Mouse (Mus musculus) forebrain, embryonic 16.5 days (tissue): ENCODE measurements around the gene Fmnl1. TPM values are rescaled to one million over a fixed set of nuclear protein-coding genes. Genes with fewer than 3 reads are reported as not detected.

Source experiments
- ATAC-seq: fragments of 200-750 bp; cut with Nextera tagmentation; 2 replicates; pipeline ENCODE4 v1.8.0; 2017; ENCODE audit warnings: mild to moderate bottlenecking, moderate library complexity
- H3K27ac ChIP-seq: fragments of 300-500 bp; sonication (generic); 2 replicates; pipeline ENCODE4 v1.5.1; 2014; ENCODE audit warnings: low read length, control low read depth
- H3K27me3 ChIP-seq: fragments of 300-500 bp; sonication (generic); replicated peaks from 2 replicates; pipeline ENCODE4 v1.6.1; 2014; ENCODE audit warnings: low read length; ENCODE audit not compliant: control insufficient read depth, insufficient read depth
- H3K36me3 ChIP-seq: fragments of 300-500 bp; sonication (generic); 2 replicates; pipeline ENCODE4 v1.6.1; 2014; ENCODE audit not compliant: control insufficient read depth, insufficient read depth
- H3K4me1 ChIP-seq: fragments of 300-500 bp; sonication (generic); replicated peaks from 2 replicates; pipeline ENCODE4 v1.6.1; 2014; ENCODE audit warnings: low read length; ENCODE audit not compliant: control insufficient read depth, insufficient read depth
- H3K4me2 ChIP-seq: fragments of 300-500 bp; sonication (generic); 2 replicates; pipeline ENCODE4 v1.6.1; 2014; ENCODE audit warnings: mild to moderate bottlenecking, low read length, control low read depth
- H3K4me3 ChIP-seq: fragments of 300-500 bp; sonication (generic); replicated peaks from 2 replicates; pipeline ENCODE4 v1.5.1; 2014; ENCODE audit warnings: mild to moderate bottlenecking, low read length, control low read depth
- H3K9ac ChIP-seq: fragments of 300-500 bp; sonication (generic); replicated peaks from 2 replicates; pipeline ENCODE4 v1.6.1; 2014; ENCODE audit warnings: low read depth, low read length, control low read depth
- H3K9me3 ChIP-seq: fragments of 300-500 bp; sonication (generic); 2 replicates; pipeline ENCODE4 v1.6.1; 2016; ENCODE audit warnings: low read length; ENCODE audit not compliant: control insufficient read depth
- WGBS: fragments of 180-500 bp; shearing (Covaris S2); extraction: QIAGEN DNeasy Blood & Tissue Kit; methylation state at CpG from one replicate; pipeline ENCODE4 v1.1.7; 2014; 5-methylcytosine and 5-hydroxymethylcytosine counted together
- polyA plus RNA-seq: library from polyadenylated mRNA; unstranded; fragments of >200 nt; fragmentation: Nextera tagmentation; extraction: Ambion mirVana; gene quantifications from 2 replicates; pipeline ENCODE4 v1.2.1, GENCODE M21; 2015

Fmnl1 gene
- polyA plus RNA-seq, 1 experiment from 2014 or later = 6.7 TPM

- Histone ChIP-seq H3K36me3 (peaks cover 5% of the 10 kb centered on the region), H3K27me3 (no peaks in the 10 kb centered on the region), H3K27ac (peak overlapping the region; percentile 1; the same call in 1 of the 2 replicates), H3K4me1 (peaks cover 14% of the 10 kb centered on the region), H3K4me3 (no peak overlapping the region), H3K9ac (no peak overlapping the region), H3K4me2 (no peak overlapping the region), H3K9me3 (no peaks in the 10 kb centered on the region)
- ATAC-seq = no peak
- WGBS = 58% methylated on average over 6 of the region's 6 CpGs
Measured at GRCm38 (mm10) chr11:103140763-103141100, 30.2 kb upstream of the Fmnl1 start.

GRCm38 (mm10) chr11:103141101-103141943 lies 29.6 kb upstream of the Fmnl1 start:
- Histone ChIP-seq H3K4me1 (peaks cover 14% of the 10 kb centered on the region), H3K27ac (peak overlapping the region; percentile 62), H3K27me3 (no peaks in the 10 kb centered on the region), H3K4me3 (no peak overlapping the region), H3K9ac (0 out of 2 replicates have a peak overlapping the region, but pooled peaks have one; percentile 35), H3K36me3 (peaks cover 5% of the 10 kb centered on the region), H3K9me3 (no peaks in the 10 kb centered on the region), H3K4me2 (no peak overlapping the region)
- WGBS = 32% methylated on average over 11 of the region's 11 CpGs
- ATAC-seq = no peak

GRCm38 (mm10) chr11:103141944-103142255 lies 29.0 kb upstream of the Fmnl1 start:
- H3K27ac ChIP-seq = peak overlapping the region; percentile 62
- H3K36me3 ChIP-seq = peaks cover 5% of the 10 kb centered on the region
- H3K4me1 ChIP-seq = peaks cover 14% of the 10 kb centered on the region
- H3K27me3 ChIP-seq = no peaks in the 10 kb centered on the region
- no peaks in the 10 kb centered on the region for H3K9me3 ChIP-seq
- WGBS = 56% methylated on average over 1 of the region's 1 CpGs
- ATAC-seq = peak; percentile 12; the same call in 1 of the 2 replicates
- 0 out of 2 replicates have a peak overlapping the region, but pooled peaks have one; percentile 35 for H3K9ac ChIP-seq
- no peak overlapping the region; the same call in 1 of the 2 replicates for H3K4me2 ChIP-seq
- no peak overlapping the region for H3K4me3 ChIP-seq

GRCm38 (mm10) chr11:103142441-103143182 lies 28.3 kb upstream of the Fmnl1 start:
- Histone ChIP-seq H3K4me2 (peak overlapping the region; percentile 61), H3K9me3 (no peaks in the 10 kb centered on the region), H3K9ac (peak overlapping the region; percentile 66), H3K27me3 (no peaks in the 10 kb centered on the region), H3K4me1 (peaks cover 14% of the 10 kb centered on the region), H3K4me3 (peak overlapping the region; percentile 46), H3K36me3 (peaks cover 5% of the 10 kb centered on the region), H3K27ac (peak overlapping the region; percentile 94)
- 17% methylated on average over 8 of the region's 8 CpGs for WGBS
- ATAC-seq = peak; percentile 95

GRCm38 (mm10) chr11:103144309-103145285 lies 26.3 kb upstream of the Fmnl1 start:
- H3K9ac ChIP-seq = no peak overlapping the region
- no peak for ATAC-seq
- H3K27me3 ChIP-seq = no peaks in the 10 kb centered on the region
- no peaks in the 10 kb centered on the region for H3K36me3 ChIP-seq
- no peak overlapping the region for H3K27ac ChIP-seq
- H3K4me1 ChIP-seq = peaks cover 14% of the 10 kb centered on the region
- no peaks in the 10 kb centered on the region for H3K9me3 ChIP-seq
- no peak overlapping the region for H3K4me2 ChIP-seq
- no peak overlapping the region for H3K4me3 ChIP-seq
- WGBS = 48% methylated on average over 12 of the region's 12 CpGs

- H3K9me3 ChIP-seq = no peaks in the 10 kb centered on the region
- no peak overlapping the region for H3K9ac ChIP-seq
- no peaks in the 10 kb centered on the region for H3K36me3 ChIP-seq
- no peak overlapping the region for H3K4me2 ChIP-seq
- no peak overlapping the region for H3K4me3 ChIP-seq
- H3K4me1 ChIP-seq = peaks cover 14% of the 10 kb centered on the region
- ATAC-seq = no peak
- WGBS = 92% methylated on average over 4 of the region's 4 CpGs
- H3K27me3 ChIP-seq = no peaks in the 10 kb centered on the region
- no peak overlapping the region for H3K27ac ChIP-seq
Measured at GRCm38 (mm10) chr11:103146386-103146785, 24.5 kb upstream of the Fmnl1 start.

- Histone ChIP-seq H3K9ac (no peak overlapping the region), H3K4me3 (no peak overlapping the region), H3K27me3 (no peaks in the 10 kb centered on the region), H3K36me3 (no peaks in the 10 kb centered on the region), H3K4me1 (peaks cover 5% of the 10 kb centered on the region), H3K4me2 (no peak overlapping the region), H3K9me3 (no peaks in the 10 kb centered on the region), H3K27ac (no peak overlapping the region)
- ATAC-seq = no peak
- 71% methylated on average over 4 of the region's 4 CpGs for WGBS
Measured at GRCm38 (mm10) chr11:103147766-103148165, 23.1 kb upstream of the Fmnl1 start.

GRCm38 (mm10) chr11:103149771-103150170 lies 21.1 kb upstream of the Fmnl1 start:
- ATAC-seq = no peak
- H3K9ac ChIP-seq = no peak overlapping the region
- no peaks in the 10 kb centered on the region for H3K36me3 ChIP-seq
- H3K27me3 ChIP-seq = no peaks in the 10 kb centered on the region
- 92% methylated on average over 4 of the region's 4 CpGs for WGBS
- H3K4me3 ChIP-seq = no peak overlapping the region
- H3K27ac ChIP-seq = no peak overlapping the region
- no peaks in the 10 kb centered on the region for H3K9me3 ChIP-seq
- H3K4me2 ChIP-seq = no peak overlapping the region
- H3K4me1 ChIP-seq = no peaks in the 10 kb centered on the region
